Mouse (Mus musculus): Measurements from ENCODE around the gene Slc29a3.

The Slc29a3 gene

DNA sequence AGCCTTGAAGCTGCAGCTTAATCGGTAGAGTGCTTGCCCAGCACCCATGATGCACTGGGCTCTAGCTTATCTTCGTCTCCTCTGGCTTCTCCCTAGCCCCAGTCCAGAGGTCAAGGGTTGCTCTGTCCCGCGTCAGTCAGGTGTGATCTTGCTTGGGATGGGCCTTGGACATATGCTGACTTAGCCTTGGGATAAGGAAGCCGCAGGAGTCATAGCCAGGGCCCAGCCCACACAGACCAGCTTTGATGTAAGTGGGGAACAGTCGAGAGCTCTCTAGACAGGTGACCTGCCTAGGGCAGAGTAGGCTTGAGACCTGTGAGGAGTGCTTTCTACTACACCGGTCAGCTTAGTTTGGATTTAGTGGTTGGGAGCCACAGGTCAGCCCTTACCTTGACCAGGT, 14.8 kb upstream of the Slc29a3 start:
- no peak for DNase-seq (ENCODE audit: low read depth, low spot score)

GRCm38 (mm10) chr10:60762126-60762525, 9.5 kb upstream of the Slc29a3 start:
- peak; percentile 60 for DNase-seq (ENCODE audit: low read depth, low spot score)

GRCm38 (mm10) chr10:60760377-60760776, 7.8 kb upstream of the Slc29a3 start:
- peak; percentile 96 for DNase-seq (ENCODE audit: low read depth, low spot score)

GRCm38 (mm10) chr10:60756992-60757391, 4.4 kb upstream of the Slc29a3 start:
- peak; percentile 85 for DNase-seq (ENCODE audit: low read depth, low spot score)

- DNase-seq (ENCODE audit: low read depth, low spot score): peak; percentile 46
Observed at GRCm38 (mm10) chr10:60756146-60756545, 3.6 kb upstream of the Slc29a3 start.

- no peak for DNase-seq (ENCODE audit: low read depth, low spot score)
Observed at GRCm38 (mm10) chr10:60753941-60754340, 1.3 kb upstream of the Slc29a3 start.

DNA sequence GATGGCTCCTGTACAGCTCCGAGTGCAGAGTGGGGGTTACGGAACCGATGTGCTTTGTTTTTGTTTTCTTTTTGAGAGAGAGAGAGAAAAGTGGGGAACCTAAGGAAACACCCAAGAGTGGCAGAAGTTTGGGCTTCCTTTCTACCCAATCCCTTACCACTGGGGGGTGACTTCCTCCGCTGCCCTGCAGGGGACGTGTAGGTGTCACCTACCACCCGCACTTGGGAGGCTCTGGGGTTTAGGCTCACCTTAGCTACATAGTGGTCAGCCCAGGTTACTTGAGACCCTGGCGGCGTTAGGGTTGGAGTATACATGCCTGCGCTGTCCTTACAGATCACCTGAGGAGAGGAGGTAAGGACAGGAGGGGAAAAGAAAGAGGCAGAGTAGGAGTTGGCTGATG, 667 bp upstream of the Slc29a3 start:
- peak; percentile 20 for DNase-seq (ENCODE audit: low read depth, low spot score)

DNA sequence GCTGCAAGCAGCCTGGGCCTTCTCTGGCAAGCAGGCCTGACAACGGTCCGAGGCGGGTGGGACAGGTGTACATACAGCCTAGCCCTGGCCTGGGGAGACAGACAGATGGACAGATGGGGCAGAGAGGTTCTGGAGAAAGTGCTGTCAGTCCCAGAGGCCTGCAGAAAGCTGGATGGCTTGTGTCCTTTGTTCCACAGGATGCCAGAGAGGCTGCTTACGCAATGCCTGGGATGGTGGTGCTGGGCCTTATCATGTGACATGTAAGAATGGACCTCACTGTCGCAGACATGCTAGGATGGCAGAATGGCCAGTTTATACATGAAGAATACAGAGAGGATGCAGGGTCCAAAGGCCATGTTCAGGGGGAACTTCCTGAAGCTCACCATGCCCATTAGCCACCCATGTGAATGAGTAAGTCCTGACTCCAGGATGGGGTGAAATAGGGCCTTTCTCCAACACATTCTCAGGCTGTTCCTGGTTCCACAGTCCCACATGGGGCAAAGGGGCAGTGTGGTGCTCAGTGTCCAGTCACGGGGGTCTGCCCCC, 4.9 kb downstream of the Slc29a3 start:
- no peak for DNase-seq (ENCODE audit: low read depth, low spot score)

DNA sequence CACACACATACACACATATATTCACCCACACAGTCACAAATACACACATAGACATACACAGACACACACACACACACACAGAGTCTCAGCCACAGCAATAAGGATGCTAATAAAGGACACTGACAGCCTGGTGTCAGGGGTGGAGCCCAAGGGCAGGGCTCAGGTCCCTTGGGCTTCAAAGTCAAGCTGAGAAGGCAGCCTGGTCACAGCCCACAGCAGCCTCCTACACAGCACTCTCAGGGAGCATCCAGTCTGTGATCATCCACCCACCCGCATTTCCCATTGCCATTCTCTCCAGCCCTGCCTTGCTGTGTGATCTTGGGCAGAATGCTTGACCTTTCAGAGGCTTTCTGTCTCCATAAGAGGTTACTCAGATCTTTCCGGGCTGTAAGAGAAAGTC, 6.1 kb downstream of the Slc29a3 start:
- DNase-seq (ENCODE audit: low read depth, low spot score): peak; percentile 54

DNA sequence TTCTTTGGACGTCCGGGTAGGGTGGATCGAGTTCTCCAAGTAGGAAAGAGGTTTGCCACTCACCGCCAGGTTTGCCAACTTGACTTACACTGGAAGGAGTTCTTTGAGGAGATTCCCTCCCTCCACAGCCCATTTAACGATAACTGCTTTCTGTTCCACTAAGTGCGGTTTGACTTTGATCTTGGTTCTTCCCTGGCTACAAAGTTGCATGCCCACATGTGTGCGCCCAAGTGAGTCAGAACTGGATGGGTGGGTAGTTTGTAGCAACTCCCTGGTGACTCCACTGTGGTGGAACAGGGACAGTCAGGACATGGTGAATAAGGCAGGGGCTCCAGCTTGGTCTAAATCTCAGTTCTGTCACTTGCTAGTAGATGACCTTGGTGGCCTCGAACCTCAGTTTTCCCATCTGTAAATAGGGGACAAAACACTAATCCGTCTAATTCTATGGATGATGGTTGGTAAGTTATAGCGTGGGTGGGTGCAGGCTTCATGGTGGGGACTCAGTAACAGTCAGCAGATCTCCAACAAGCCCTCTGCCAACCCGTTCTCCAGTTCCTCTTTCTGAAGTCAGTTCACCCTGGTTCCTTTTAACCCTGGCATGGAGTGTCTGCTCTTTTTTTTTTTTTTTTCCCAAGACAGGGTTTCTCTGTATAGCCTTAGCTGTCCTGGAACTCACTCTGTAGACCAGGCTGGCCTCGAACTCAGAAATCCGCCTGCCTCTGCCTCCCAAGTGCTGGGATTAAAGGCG, 7.9 kb downstream of the Slc29a3 start:
- no peak for DNase-seq (ENCODE audit: low read depth, low spot score)

GRCm38 (mm10) chr10:60743681-60744080, 8.9 kb downstream of the Slc29a3 start:
- no peak for DNase-seq (ENCODE audit: low read depth, low spot score)

DNA sequence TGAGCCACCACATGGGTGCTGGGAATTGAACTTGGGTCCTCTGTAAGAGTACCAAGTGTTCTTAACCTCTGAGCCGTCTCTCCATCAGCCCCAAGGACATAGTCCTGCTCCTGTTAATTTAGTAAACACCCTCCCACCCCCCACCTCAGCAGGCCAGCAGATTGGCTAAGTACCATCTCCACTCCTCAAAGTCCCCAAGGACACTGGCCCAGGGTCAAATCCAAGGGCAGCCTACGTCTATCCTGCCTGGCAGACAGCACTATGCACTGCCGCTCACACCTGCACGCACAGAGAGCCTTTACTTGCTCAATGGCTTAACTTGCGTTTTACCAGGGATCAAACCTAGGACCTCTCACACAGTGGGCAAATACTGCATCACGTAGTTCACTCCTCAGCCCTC, 9.7 kb downstream of the Slc29a3 start:
- peak; percentile 46 for DNase-seq (ENCODE audit: low read depth, low spot score)

- peak; percentile 65 for DNase-seq (ENCODE audit: low read depth, low spot score)
Observed at GRCm38 (mm10) chr10:60742296-60742695, 10.3 kb downstream of the Slc29a3 start.

DNA sequence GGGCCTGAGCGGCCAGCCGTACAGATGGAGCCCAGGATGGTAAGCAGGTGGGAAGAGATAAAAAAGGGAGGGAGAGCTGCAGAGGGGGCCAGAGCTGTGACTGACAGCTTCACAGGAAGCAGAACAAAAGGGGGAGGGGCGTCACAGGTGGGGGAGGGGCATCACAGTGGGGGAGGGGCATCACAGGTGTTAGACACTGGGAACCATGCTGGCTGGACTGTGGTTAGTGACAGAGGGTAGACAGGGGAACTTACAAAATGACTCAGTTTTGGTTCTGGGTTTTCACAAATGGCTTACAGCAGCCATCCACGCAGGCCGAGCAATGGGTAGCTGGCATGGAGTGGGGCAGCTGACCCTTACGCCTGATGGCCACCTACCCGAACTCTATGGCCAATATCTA, 11.2 kb downstream of the Slc29a3 start:
- no peak for DNase-seq (ENCODE audit: low read depth, low spot score)

DNA sequence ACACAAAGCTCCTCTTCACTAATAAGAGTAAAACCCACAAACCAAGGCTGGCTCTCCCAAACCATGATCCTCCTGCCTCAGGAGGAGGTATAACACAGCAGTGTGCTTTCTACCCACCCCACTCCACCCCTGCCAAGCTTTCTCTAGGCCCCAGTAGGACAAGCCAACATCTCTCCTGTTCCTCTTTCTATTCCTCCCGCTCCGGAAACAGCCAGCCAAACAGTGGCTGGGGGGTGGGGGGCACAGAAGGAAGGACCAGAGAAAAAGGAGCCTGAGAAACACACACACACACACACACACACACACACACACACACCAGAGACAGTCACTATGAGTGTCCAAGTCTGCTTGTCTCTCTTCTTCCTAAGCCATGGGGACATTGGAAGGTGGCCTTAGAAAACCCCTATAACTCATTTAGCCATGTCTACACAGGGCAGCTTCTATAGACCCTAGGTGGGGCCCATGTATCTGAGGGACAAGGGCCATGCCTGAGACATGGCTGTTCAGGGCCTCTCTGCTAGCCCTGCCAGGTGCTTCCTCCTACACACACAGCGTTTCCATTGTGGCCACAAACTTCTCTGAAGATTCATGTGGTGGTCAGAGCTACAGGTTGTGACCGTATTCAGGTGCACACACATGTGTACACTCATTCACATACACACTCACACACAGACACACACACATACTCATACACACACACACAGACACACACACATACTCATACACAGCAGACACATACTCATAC, 12.8 kb downstream of the Slc29a3 start:
- DNase-seq (ENCODE audit: low read depth, low spot score): no peak

DNA sequence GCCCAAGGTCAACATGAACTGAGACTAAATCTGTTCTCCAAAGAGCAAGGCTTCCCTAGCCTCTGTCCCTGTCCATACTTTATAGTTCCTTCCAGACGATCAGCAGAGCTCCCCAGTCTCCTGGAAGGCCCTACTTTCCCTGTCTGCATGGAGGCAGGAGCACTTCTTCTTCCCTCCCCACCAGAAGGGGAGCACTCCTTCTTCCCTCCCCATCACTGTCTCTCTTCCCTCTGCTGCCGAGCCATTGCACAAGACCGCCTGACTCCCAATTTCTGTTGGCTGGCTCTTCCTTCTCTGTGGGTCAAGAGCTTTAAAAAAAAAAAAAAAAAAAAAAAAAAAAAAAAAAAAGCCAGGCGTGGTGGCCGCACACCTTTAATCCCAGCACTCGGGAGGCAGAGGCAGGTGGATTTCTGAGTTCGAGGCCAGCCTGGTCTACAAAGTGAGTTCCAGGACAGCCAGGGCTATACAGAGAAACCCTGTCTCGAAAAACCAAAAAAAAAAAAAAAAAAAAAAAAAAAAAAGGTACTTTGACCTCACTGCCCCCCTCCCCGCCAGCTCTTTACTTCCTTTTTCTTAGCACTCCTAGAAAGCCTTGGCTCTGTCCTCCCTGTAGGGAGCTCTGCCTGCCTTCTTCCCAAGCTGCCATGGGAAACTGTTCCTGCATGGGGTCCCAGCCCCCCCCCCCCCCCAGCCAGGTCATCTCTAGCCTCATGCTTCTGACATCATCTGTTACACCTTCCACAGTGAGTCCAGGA, 14.5 kb downstream of the Slc29a3 start:
- DNase-seq (ENCODE audit: low read depth, low spot score): no peak

DNA sequence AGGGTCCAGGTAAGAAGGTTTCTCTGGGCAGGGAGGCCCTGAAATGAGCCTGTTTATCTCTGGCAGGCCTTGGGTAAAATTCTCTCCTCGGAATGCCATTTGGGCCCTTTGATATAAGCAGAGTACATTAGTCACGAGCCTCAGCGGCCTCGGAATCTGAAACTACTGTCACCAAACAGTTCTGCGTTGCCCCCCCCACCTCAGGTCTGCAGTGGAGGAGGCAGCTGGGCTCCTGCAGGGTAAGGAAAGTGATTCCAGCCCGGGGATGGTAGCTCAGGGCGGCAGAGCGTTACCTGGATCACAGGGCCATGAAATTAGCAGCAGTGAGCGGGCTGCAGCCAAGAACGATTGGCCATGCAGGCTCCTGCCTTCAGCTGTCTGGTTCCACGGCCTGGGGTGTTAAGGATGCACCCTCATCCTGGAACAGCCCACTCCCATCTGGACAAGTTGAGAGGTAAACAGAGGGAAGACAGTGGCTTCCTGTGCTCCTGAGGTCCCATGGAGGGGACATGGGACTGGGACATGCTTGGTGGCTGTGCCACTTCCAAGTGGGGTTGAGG, 15.3 kb downstream of the Slc29a3 start:
- DNase-seq (ENCODE audit: low read depth, low spot score): no peak

DNA sequence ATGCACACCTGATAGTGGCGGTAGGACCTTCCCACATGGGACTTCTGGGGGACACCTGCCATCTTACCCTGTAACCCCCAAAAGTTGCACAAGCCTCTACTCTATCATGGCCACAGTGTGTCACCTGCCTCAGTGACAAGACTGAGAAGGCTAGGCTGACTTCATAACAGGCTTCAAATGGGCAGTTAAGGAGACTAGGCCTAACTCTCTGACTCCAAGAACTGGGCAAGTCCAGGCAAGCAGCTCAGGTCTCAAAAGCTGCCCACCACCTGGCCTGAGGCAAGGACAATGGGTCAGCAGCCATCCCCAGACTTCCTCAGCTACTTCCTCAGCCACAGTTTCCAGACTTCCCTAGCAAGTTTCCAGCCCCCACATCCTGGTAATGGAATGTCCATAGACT, 16.9 kb downstream of the Slc29a3 start:
- DNase-seq (ENCODE audit: low read depth, low spot score): no peak

GRCm38 (mm10) chr10:60733471-60733870, 19.1 kb downstream of the Slc29a3 start:
- no peak for DNase-seq (ENCODE audit: low read depth, low spot score)

GRCm38 (mm10) chr10:60732397-60732861, 20.2 kb downstream of the Slc29a3 start:
- DNase-seq (ENCODE audit: low read depth, low spot score): no peak

GRCm38 (mm10) chr10:60731742-60732141, 20.9 kb downstream of the Slc29a3 start:
- DNase-seq (ENCODE audit: low read depth, low spot score): no peak

DNA sequence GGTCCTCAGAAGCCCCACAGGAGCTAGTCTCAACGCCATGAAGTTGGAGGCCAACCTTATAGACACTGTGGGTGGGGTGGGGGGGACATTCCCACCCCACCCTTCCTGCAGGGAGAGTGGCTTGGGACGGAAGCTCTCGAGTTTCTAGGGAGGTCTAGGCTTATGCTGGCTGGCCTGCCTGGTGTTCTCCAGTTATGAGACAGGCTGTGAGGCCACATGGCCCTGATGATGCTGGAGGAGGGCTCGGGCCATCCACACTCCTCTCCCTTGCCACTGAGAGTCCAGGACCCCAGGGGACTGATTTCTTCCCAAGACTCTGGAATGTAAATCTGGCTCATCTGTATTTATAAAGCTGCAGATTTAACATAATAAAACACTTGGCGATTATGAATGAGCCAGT, 25.3 kb downstream of the Slc29a3 start:
- peak; percentile 54 for DNase-seq (ENCODE audit: low read depth, low spot score)
